Mouse (Mus musculus): ENCODE measurements around the gene Ppm1l.

DNA sequence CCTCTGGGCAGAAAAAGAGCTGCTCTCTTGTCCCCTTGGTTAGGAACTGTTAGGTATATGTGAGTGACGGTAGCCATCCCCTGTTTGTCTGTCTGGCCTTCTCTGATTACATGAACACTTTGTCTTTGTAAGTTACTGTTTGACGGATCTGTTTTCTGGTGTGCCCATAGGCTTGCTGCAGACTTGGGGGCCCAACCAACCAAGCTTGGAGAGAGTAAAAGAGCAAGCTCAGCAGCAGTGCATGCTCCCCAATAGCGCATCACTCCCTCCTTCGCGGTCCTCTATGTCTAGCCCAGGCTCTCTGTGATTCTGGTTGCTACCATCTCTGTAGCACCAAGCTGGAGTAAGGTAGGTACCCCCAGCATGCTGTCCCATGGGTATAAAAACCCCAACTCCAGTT lies 291.2 kb downstream of the Ppm1l start:
- TF ChIP-seq CTCF (IDR thresholded peaks at IDR 0.05; ENCODE audit: borderline replicate concordance, insufficient read depth, low read length): no peak
- TF ChIP-seq POLR2A (IDR thresholded peaks at IDR 0.05; ENCODE audit: low read depth, low read length): no peak
